Mouse (Mus musculus) ES-E14 (cell line): ENCODE data around the gene Hnrnpul2.

ENCODE experiments used
- CHD2 ChIP-seq: IDR thresholded peaks from 2 replicates; pipeline ENCODE4 v1.6.1; 2014; ENCODE audit warnings: mild to moderate bottlenecking, low read depth, low read length, inconsistent platforms
- HCFC1 ChIP-seq: IDR thresholded peaks from 2 replicates; pipeline ENCODE4 v1.6.1; 2012; ENCODE audit warnings: low read length, inconsistent platforms, borderline replicate concordance; ENCODE audit not compliant: insufficient read depth
- MAFK ChIP-seq: IDR thresholded peaks from 2 replicates; pipeline ENCODE4 v1.6.1; 2014; ENCODE audit warnings: mild to moderate bottlenecking, low read depth, low read length, inconsistent platforms; ENCODE audit not compliant: insufficient read depth
- ZC3H11A ChIP-seq: IDR thresholded peaks from 2 replicates; pipeline ENCODE4 v1.6.1; 2012; ENCODE audit warnings: low read depth, mild to moderate bottlenecking, inconsistent platforms, low read length, borderline replicate concordance
- ZNF384 ChIP-seq: IDR thresholded peaks from 2 replicates; pipeline ENCODE4 v1.6.1; 2012; ENCODE audit warnings: low read depth, low read length, inconsistent platforms

DNA sequence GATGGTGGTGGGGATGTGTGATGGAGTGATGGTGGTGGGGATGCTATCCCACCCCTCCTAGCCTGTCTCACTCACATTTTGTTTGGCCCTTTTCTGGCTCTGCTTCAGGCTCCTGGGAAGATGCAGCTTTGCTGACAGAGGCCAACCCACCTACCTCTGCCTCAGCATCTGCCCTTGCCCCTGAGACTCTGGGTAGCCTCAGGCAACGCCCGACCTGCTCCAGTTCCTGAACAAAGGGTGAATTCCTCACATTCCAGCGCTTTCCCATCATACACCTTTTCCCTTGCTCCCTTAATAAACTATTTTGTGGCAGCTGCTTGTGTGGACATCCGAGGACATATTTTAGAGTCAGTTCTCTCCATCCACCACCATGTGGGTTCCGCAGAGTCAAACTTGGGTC is 28.5 kb downstream of the Hnrnpul2 start:
- TF ChIP-seq ZNF384 (no peak), MAFK (no peak), CHD2 (no peak), HCFC1 (no peak), ZC3H11A (no peak)
